In genomic region chr17:87348353-87348752, GRCm38 (mm10) we compare ENCODE assay signal across 27 mouse cellular contexts.
DNase-seq lines count a peak whose midpoint lies in the region; ATAC-seq and TF ChIP-seq lines count a peak whose summit lies in the region.
"Had no signal": no experiment of that assay in that cellular context is flagged by ENCODE, and none has a peak within 500 bp of the region (broad histone marks: within the 10 kb centered on the region; RNA-seq: fewer than 3 reads in every experiment).

No protein-coding gene starts in this region.

- TF ChIP-seq CTCF in gastrocnemius, adult 2 months (IDR thresholded peaks at IDR 0.05), result no peak

- H3K36me3 ChIP-seq in hindbrain, embryonic 10.5 days, result no peaks in the 10 kb centered on the region
- no peaks in the 10 kb centered on the region for H3K36me3 ChIP-seq in hindbrain, embryonic 14.5 days (replicated peaks; ENCODE audit: control insufficient read depth, insufficient read depth)
- no peaks in the 10 kb centered on the region for H3K36me3 ChIP-seq in embryonic facial prominence, embryonic 10.5 days (replicated peaks)
- H3K36me3 ChIP-seq in kidney, embryonic 14.5 days (ENCODE audit: control insufficient read depth, insufficient read depth, low read length), result no peaks in the 10 kb centered on the region
- H3K36me3 ChIP-seq: embryonic facial prominence, embryonic 13.5 days; heart, embryonic 13.5 days; hindbrain, embryonic 13.5 days had no signal

- H3K9ac ChIP-seq in hindbrain, embryonic 14.5 days, result no peak overlapping the region
- no peak overlapping the region for H3K9ac ChIP-seq in kidney, embryonic 14.5 days (ENCODE audit: low read depth, low read length)
- H3K9ac ChIP-seq: embryonic facial prominence, embryonic 13.5 days; forebrain, embryonic 13.5 days; forebrain, postnatal 0 days; heart, embryonic 13.5 days; hindbrain, embryonic 13.5 days had no signal

- no peaks in the 10 kb centered on the region for H3K27me3 ChIP-seq in hindbrain, embryonic 10.5 days (ENCODE audit: insufficient read depth, poor library complexity, severe bottlenecking)
- no peaks in the 10 kb centered on the region for H3K27me3 ChIP-seq in hindbrain, embryonic 14.5 days (ENCODE audit: control insufficient read depth, insufficient read depth, low read length)
- H3K27me3 ChIP-seq in embryonic facial prominence, embryonic 10.5 days (replicated peaks; ENCODE audit: low read depth, poor library complexity, severe bottlenecking), result no peaks in the 10 kb centered on the region
- H3K27me3 ChIP-seq in kidney, embryonic 14.5 days (ENCODE audit: control insufficient read depth, insufficient read depth, low read length), result no peaks in the 10 kb centered on the region
- H3K27me3 ChIP-seq: CH12.LX; forebrain, embryonic 13.5 days; heart, embryonic 13.5 days; hindbrain, embryonic 13.5 days had no signal

- intact Hi-C loops in gastrocnemius, adult 2 months (cut with DNase I), result no loop called here
- intact Hi-C loops in gastrocnemius, postnatal 14 days (cut with DNase I; ENCODE audit: low total_unique reads), result no loop called here

- 45% methylated on average over 9 of the region's 9 CpGs for WGBS in hindbrain, embryonic 10.5 days
- WGBS in hindbrain, embryonic 14.5 days, result 50% methylated on average over 9 of the region's 9 CpGs
- 47% methylated on average over 9 of the region's 9 CpGs for WGBS in embryonic facial prominence, embryonic 10.5 days
- WGBS in kidney, embryonic 14.5 days, result 57% methylated on average over 9 of the region's 9 CpGs

- ATAC-seq in hindbrain, embryonic 14.5 days (ENCODE audit: low FRiP score), result no peak
- no peak for ATAC-seq in kidney, embryonic 14.5 days (ENCODE audit: low FRiP score, low TSS enrichment)
- ATAC-seq: inflammation-experienced regulatory T-cells, adult 6 months had no signal

- no peak overlapping the region for H3K4me3 ChIP-seq in gastrocnemius, adult 2 months
- H3K4me3 ChIP-seq in hindbrain, embryonic 10.5 days, result no peak overlapping the region
- H3K4me3 ChIP-seq in hindbrain, embryonic 14.5 days (replicated peaks; ENCODE audit: low read length), result no peak overlapping the region
- H3K4me3 ChIP-seq in embryonic facial prominence, embryonic 10.5 days, result no peak overlapping the region
- H3K4me3 ChIP-seq in kidney, embryonic 14.5 days (ENCODE audit: low read length), result no peak overlapping the region
- H3K4me3 ChIP-seq: embryonic facial prominence, embryonic 13.5 days; erythroblast, embryonic 14.5 days; forebrain, embryonic 13.5 days; heart, embryonic 13.5 days; hindbrain, embryonic 13.5 days had no signal

- H3K4me2 ChIP-seq in hindbrain, embryonic 14.5 days (replicated peaks), result no peak overlapping the region
- H3K4me2 ChIP-seq in kidney, embryonic 14.5 days (replicated peaks; ENCODE audit: low read depth, low read length), result no peak overlapping the region
- H3K4me2 ChIP-seq: embryonic facial prominence, embryonic 13.5 days; forebrain, embryonic 13.5 days; heart, embryonic 13.5 days; hindbrain, embryonic 13.5 days had no signal

- peak; percentile 64 for DNase-seq in gastrocnemius, adult 2 months
- no peak for DNase-seq in gastrocnemius, postnatal 14 days
- DNase-seq in hindbrain, embryonic 10.5 days (ENCODE audit: low spot score), result no peak
- DNase-seq in hindbrain, embryonic 14.5 days (ENCODE audit: low spot score), result no peak
- DNase-seq in embryonic facial prominence, embryonic 10.5 days (ENCODE audit: low spot score), result no peak
- DNase-seq in skeletal muscle tissue, adult 2 months (ENCODE audit: low read depth, low spot score), result peak; percentile 47
- DNase-seq: adrenal gland, adult 2 months; adrenal gland, postnatal 14 days; B cell, adult 2 months; cerebellum, adult 11 months; cerebellum, adult 2 months; cerebellum, adult 9-11 months; cerebellum, postnatal 25 days; forebrain, postnatal 0 days; gastrocnemius, postnatal 36 days; heart, postnatal 14 days; kidney, adult 11 months had no signal

- H3K27ac ChIP-seq in gastrocnemius, adult 2 months, result peak overlapping the region; percentile 98
- H3K27ac ChIP-seq in hindbrain, embryonic 10.5 days, result peak overlapping the region; percentile 77
- no peak overlapping the region for H3K27ac ChIP-seq in hindbrain, embryonic 14.5 days
- H3K27ac ChIP-seq in embryonic facial prominence, embryonic 10.5 days (replicated peaks), result peak overlapping the region; percentile 66
- H3K27ac ChIP-seq in kidney, embryonic 14.5 days (ENCODE audit: low read depth, low read length), result no peak overlapping the region
- H3K27ac ChIP-seq: embryonic facial prominence, embryonic 13.5 days; forebrain, embryonic 13.5 days; heart, embryonic 13.5 days; hindbrain, embryonic 13.5 days; hindbrain, postnatal 0 days had no signal

- peaks cover 80% of the 10 kb centered on the region for H3K4me1 ChIP-seq in hindbrain, embryonic 10.5 days (replicated peaks)
- peaks cover 27% of the 10 kb centered on the region for H3K4me1 ChIP-seq in hindbrain, embryonic 14.5 days (replicated peaks; ENCODE audit: control insufficient read depth, insufficient read depth, low read length)
- H3K4me1 ChIP-seq in embryonic facial prominence, embryonic 10.5 days, result peaks cover 90% of the 10 kb centered on the region
- H3K4me1 ChIP-seq in kidney, embryonic 14.5 days (ENCODE audit: control insufficient read depth, insufficient read depth, low read length), result peaks cover 44% of the 10 kb centered on the region

- no peaks in the 10 kb centered on the region for H3K9me3 ChIP-seq in hindbrain, embryonic 10.5 days
- H3K9me3 ChIP-seq in hindbrain, embryonic 14.5 days (ENCODE audit: control insufficient read depth, low read length), result no peaks in the 10 kb centered on the region
- H3K9me3 ChIP-seq in embryonic facial prominence, embryonic 10.5 days, result no peaks in the 10 kb centered on the region
- H3K9me3 ChIP-seq in kidney, embryonic 14.5 days (ENCODE audit: control insufficient read depth, low read length), result no peaks in the 10 kb centered on the region
- H3K9me3 ChIP-seq: embryonic facial prominence, embryonic 13.5 days; forebrain, embryonic 13.5 days; G1E; heart, embryonic 13.5 days; hindbrain, embryonic 13.5 days had no signal

Comparison
In these comparisons a context has a peak if more than half of its experiments do, and no peak if none do; other contexts are left out.
1. DNase-seq: peak in gastrocnemius, adult 2 months (single experiment) and skeletal muscle tissue, adult 2 months (single experiment); none in gastrocnemius, postnatal 14 days (single experiment), hindbrain, embryonic 10.5 days (single experiment), hindbrain, embryonic 14.5 days (single experiment) and embryonic facial prominence, embryonic 10.5 days (single experiment).
2. H3K27ac ChIP-seq: peak in gastrocnemius, adult 2 months (single experiment), hindbrain, embryonic 10.5 days (single experiment) and embryonic facial prominence, embryonic 10.5 days (single experiment); none in hindbrain, embryonic 14.5 days (single experiment) and kidney, embryonic 14.5 days (single experiment).